Mouse (Mus musculus) midbrain, embryonic 11.5 days (tissue): Measurements from ENCODE around the gene Mrpl54. TPM values are rescaled to one million over a fixed set of nuclear protein-coding genes. Genes with fewer than 3 reads are reported as not detected.
"Not testable (repeated sequence)": the region's sequence is repeated elsewhere in the genome, so short reads cannot be mapped to it uniquely, and the experiment has no call there.

Source experiments
- ATAC-seq: fragments of 200-750 bp; cut with Nextera tagmentation; 2 replicates; pipeline ENCODE4 v1.8.0; 2017; ENCODE audit warnings: moderate TSS enrichment, moderate library complexity; ENCODE audit not compliant: low FRiP score
- DNase-seq: peaks from one replicate; pipeline ENCODE4 v3.0.0; 2015; ENCODE audit warnings: low spot score; ENCODE audit errors: missing footprints
- H3K27ac ChIP-seq: fragments of 300-500 bp; sonication (generic); 2 replicates; pipeline ENCODE4 v1.5.1; 2014; ENCODE audit warnings: low read depth, low read length
- H3K27me3 ChIP-seq: fragments of 300-500 bp; sonication (generic); 2 replicates; pipeline ENCODE4 v1.6.1; 2014; ENCODE audit warnings: mild to moderate bottlenecking, low read length, moderate library complexity, mixed read lengths; ENCODE audit not compliant: control insufficient read depth, insufficient read depth
- H3K36me3 ChIP-seq: fragments of 300-500 bp; sonication (generic); 2 replicates; pipeline ENCODE4 v1.6.1; 2014; ENCODE audit warnings: mild to moderate bottlenecking, low read length, moderate library complexity, mixed read lengths; ENCODE audit not compliant: control insufficient read depth, insufficient read depth
- H3K4me1 ChIP-seq: fragments of 300-500 bp; sonication (generic); 2 replicates; pipeline ENCODE4 v1.6.1; 2014; ENCODE audit warnings: low read length; ENCODE audit not compliant: control insufficient read depth, insufficient read depth
- H3K4me2 ChIP-seq: fragments of 300-500 bp; sonication (generic); 2 replicates; pipeline ENCODE4 v1.6.1; 2014; ENCODE audit warnings: mild to moderate bottlenecking, moderate library complexity
- H3K4me3 ChIP-seq: fragments of 300-500 bp; sonication (generic); 2 replicates; pipeline ENCODE4 v1.5.1; 2014; ENCODE audit warnings: low read depth, low read length
- H3K9ac ChIP-seq: fragments of 300-500 bp; sonication (generic); 2 replicates; pipeline ENCODE4 v1.6.1; 2014; ENCODE audit warnings: low read length
- H3K9me3 ChIP-seq: fragments of 300-500 bp; sonication (generic); 2 replicates; pipeline ENCODE4 v1.6.1; 2016; ENCODE audit warnings: low read length; ENCODE audit not compliant: control insufficient read depth
- WGBS: fragments of 180-500 bp; shearing (Covaris S2); extraction: QIAGEN DNeasy Blood & Tissue Kit; methylation state at CpG from one replicate; pipeline ENCODE4 v1.1.7; 2014; 5-methylcytosine and 5-hydroxymethylcytosine counted together
- polyA plus RNA-seq: library from polyadenylated mRNA; unstranded; fragments of >200 nt; fragmentation: Nextera tagmentation; extraction: Ambion mirVana; gene quantifications from 2 replicates; pipeline ENCODE4 v1.2.1, GENCODE M21; 2014

Mrpl54 gene
- polyA plus RNA-seq, 1 experiment from 2014 or later, result 205 TPM

GRCm38 (mm10) chr10:81230438-81231332 lies 36.0 kb downstream of the Mrpl54 start, which contains the start of gene Atcay:
Gene Atcay (minus strand): TSS chr10:81230833.
- H3K36me3 ChIP-seq, result no peaks in the 10 kb centered on the region
- peak within 1 kb of the TSS; percentile 76 for H3K9ac ChIP-seq
- H3K4me2 ChIP-seq, result peak within 1 kb of the TSS; percentile 73
- H3K27me3 ChIP-seq, result no peaks in the 10 kb centered on the region; the same call in 1 of the 2 replicates
- peak; percentile 88 for ATAC-seq
- peak within 1 kb of the TSS; percentile 51 for H3K4me3 ChIP-seq
- 5% methylated on average over 27 of the region's 27 CpGs for WGBS
- DNase-seq, result peak; percentile 94
- 0 out of 2 replicates have a peak within 1 kb of the TSS, but pooled peaks have one; percentile 46 for H3K27ac ChIP-seq
- peaks cover 12% of the 10 kb centered on the region for H3K4me1 ChIP-seq
- no peaks in the 10 kb centered on the region for H3K9me3 ChIP-seq

- H3K36me3 ChIP-seq, result no peaks in the 10 kb centered on the region
- H3K9me3 ChIP-seq, result no peaks in the 10 kb centered on the region
- no peaks in the 10 kb centered on the region; the same call in 1 of the 2 replicates for H3K27me3 ChIP-seq
- WGBS, result 11% methylated on average over 20 of the region's 20 CpGs
- no peak overlapping the region for H3K27ac ChIP-seq
- H3K4me3 ChIP-seq, result peak overlapping the region; percentile 51
- H3K9ac ChIP-seq, result peak overlapping the region; percentile 76
- ATAC-seq, result 0 out of 2 replicates have a peak, but pooled peaks have one; percentile 20
- H3K4me2 ChIP-seq, result peak overlapping the region; percentile 73
- peak; percentile 88 for DNase-seq
- peaks cover 12% of the 10 kb centered on the region for H3K4me1 ChIP-seq
Measured at GRCm38 (mm10) chr10:81229735-81230437, 36.8 kb downstream of the Mrpl54 start.

- ATAC-seq, H3K4me1 ChIP-seq, H3K4me2 ChIP-seq, H3K27me3 ChIP-seq, H3K27ac ChIP-seq, H3K4me3 ChIP-seq, H3K9ac ChIP-seq, DNase-seq, H3K9me3 ChIP-seq, H3K36me3 ChIP-seq: not testable (repeated sequence)
- whole genome bisulfite sequencing, result 63% methylated on average over 2 of the region's 2 CpGs
Measured at GRCm38 (mm10) chr10:81223731-81224130, 43.0 kb downstream of the Mrpl54 start.

- Histone ChIP-seq H3K4me3 (no peak overlapping the region), H3K27me3 (no peaks in the 10 kb centered on the region), H3K36me3 (peaks cover 2% of the 10 kb centered on the region; the same call in 1 of the 2 replicates), H3K27ac (no peak overlapping the region), H3K9ac (no peak overlapping the region), H3K9me3 (no peaks in the 10 kb centered on the region), H3K4me2 (no peak overlapping the region), H3K4me1 (no peaks in the 10 kb centered on the region)
- no peak for DNase-seq
- no peak for ATAC-seq
- 92% methylated on average over 5 of the region's 5 CpGs for WGBS
Measured at GRCm38 (mm10) chr10:81221402-81222015, 45.2 kb downstream of the Mrpl54 start.

- ATAC-seq (peak; percentile 59; the same call in 1 of the 2 replicates), DNase-seq (peak; percentile 92)
- no peak overlapping the region for H3K4me3 ChIP-seq
- H3K9me3 ChIP-seq, result no peaks in the 10 kb centered on the region
- no peaks in the 10 kb centered on the region for H3K27me3 ChIP-seq
- H3K4me2 ChIP-seq, result no peak overlapping the region
- 40% methylated on average over 7 of the region's 7 CpGs for WGBS
- no peak overlapping the region for H3K9ac ChIP-seq
- H3K4me1 ChIP-seq, result no peaks in the 10 kb centered on the region
- H3K27ac ChIP-seq, result no peak overlapping the region
- H3K36me3 ChIP-seq, result peaks cover 3% of the 10 kb centered on the region
Measured at GRCm38 (mm10) chr10:81217964-81218363, 48.8 kb downstream of the Mrpl54 start.

GRCm38 (mm10) chr10:81217267-81217666 lies 49.5 kb downstream of the Mrpl54 start:
- not testable (repeated sequence) for H3K9me3 ChIP-seq, H3K36me3 ChIP-seq, DNase-seq, H3K27me3 ChIP-seq, H3K9ac ChIP-seq, H3K4me3 ChIP-seq, H3K4me2 ChIP-seq, ATAC-seq, H3K27ac ChIP-seq, H3K4me1 ChIP-seq
- WGBS, result 24% methylated on average over 1 of the region's 1 CpGs

GRCm38 (mm10) chr10:81216810-81217209 lies 49.9 kb downstream of the Mrpl54 start:
- H3K9me3 ChIP-seq, result no peaks in the 10 kb centered on the region
- no peak for ATAC-seq
- WGBS, result 81% methylated on average over 6 of the region's 6 CpGs
- no peak overlapping the region for H3K27ac ChIP-seq
- no peaks in the 10 kb centered on the region for H3K27me3 ChIP-seq
- no peak overlapping the region for H3K4me3 ChIP-seq
- no peak overlapping the region for H3K4me2 ChIP-seq
- H3K36me3 ChIP-seq, result peaks cover 13% of the 10 kb centered on the region
- DNase-seq, result no peak
- H3K9ac ChIP-seq, result no peak overlapping the region
- H3K4me1 ChIP-seq, result no peaks in the 10 kb centered on the region

- no peak overlapping the region for H3K4me2 ChIP-seq
- WGBS, result 95% methylated on average over 6 of the region's 6 CpGs
Measured at GRCm38 (mm10) chr10:81216260-81216659, 50.5 kb downstream of the Mrpl54 start.

More at GRCm38 (mm10) chr10:81216260-81216659, 50.5 kb downstream of the Mrpl54 start:
- Histone ChIP-seq H3K4me1 (no peaks in the 10 kb centered on the region), H3K27me3 (no peaks in the 10 kb centered on the region), H3K4me3 (no peak overlapping the region), H3K9me3 (no peaks in the 10 kb centered on the region), H3K9ac (no peak overlapping the region), H3K27ac (no peak overlapping the region), H3K36me3 (peaks cover 16% of the 10 kb centered on the region)
- no peak for DNase-seq
- ATAC-seq, result no peak
